Mouse (Mus musculus): ENCODE measurements around the gene Epop. TPM values are rescaled to one million over a fixed set of nuclear protein-coding genes. Genes with fewer than 3 reads are reported as not detected.
"Not testable (repeated sequence)": the region's sequence is repeated elsewhere in the genome, so short reads cannot be mapped to it uniquely, and the experiment has no call there.

Gene Epop
- total RNA-seq, 2 experiments from 2014 or later = 77.4 to 92.2 TPM

DNA sequence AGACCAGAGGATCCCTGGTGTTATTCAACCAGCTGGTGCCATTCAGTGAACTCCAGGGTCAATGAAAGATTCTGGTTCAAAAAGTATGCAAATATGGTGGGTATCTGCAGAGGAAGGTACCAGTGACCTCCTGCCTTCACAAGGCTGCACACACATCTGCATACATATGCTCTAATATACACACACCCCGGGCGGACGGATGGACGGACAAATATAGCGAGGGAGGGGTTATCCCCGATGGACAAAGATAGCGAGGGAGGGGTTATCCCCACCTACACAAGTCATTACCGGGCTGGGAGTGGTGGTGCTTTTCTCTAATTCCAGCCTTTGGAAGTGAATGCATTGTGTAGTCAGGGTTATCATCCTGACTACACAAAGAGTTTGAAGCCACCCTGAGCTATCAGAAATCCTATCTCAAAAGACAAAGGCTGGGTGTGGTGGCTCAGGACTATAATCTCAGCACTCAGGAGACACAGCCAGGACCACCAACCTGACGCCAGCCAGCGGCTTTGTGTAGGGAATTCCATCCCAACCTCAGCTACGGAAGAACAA is 6.0 kb upstream of the Epop start:
- intact Hi-C loops (cut with DNase I) = no loop called here
- no peak for DNase-seq (ENCODE audit: low spot score in 2 of 2)

DNA sequence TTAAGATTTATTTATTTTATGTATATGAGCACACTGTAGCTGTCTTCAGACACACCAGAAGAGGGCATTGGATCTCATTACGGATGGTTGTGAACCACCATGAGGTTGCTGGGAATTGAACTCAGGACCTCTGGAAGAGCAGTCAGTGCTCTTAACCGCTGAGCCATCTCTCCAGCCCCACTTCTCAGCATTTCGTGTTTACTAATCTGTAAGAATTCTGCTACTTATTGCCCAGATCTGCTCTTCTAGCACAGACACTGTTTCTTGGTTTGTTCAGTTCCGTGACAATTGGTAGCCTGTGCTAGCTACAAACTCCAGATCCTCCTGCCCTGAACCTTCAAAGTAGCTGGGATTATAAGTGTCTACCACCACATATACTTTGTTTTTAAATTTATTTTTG is 2.9 kb upstream of the Epop start:
- not testable (repeated sequence) for DNase-seq (ENCODE audit: low spot score in 2 of 2)
- intact Hi-C loops (cut with DNase I) = loop anchor here (1.0 kb wide), 1 partner anchor 9 kb away; no protein-coding TSS in a partner anchor

DNA sequence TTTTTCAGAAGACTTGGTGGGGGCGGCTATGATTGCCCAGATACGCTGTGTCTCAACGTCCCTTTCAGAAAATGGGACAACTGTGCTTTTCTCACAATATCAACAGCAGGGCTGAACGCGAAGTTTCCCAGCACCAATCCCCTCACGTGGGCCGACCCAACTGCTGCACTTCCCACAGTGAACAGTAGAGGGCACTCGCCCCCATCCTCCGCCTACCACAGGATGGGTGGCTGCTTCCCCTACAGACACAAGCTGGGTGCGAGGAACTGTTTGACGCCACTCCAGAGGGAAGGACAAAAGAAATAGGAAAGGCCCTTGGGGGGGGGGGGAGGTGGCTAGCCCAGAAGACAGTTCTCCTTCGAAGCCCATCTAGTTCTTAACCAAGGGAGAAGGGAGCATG is 2.4 kb upstream of the Epop start:
- intact Hi-C loops (cut with DNase I) = loop anchor here (1.0 kb wide), 1 partner anchor 9 kb away; no protein-coding TSS in a partner anchor
- peak; percentile 74 to 90 for DNase-seq (ENCODE audit: low spot score in 2 of 2)

DNA sequence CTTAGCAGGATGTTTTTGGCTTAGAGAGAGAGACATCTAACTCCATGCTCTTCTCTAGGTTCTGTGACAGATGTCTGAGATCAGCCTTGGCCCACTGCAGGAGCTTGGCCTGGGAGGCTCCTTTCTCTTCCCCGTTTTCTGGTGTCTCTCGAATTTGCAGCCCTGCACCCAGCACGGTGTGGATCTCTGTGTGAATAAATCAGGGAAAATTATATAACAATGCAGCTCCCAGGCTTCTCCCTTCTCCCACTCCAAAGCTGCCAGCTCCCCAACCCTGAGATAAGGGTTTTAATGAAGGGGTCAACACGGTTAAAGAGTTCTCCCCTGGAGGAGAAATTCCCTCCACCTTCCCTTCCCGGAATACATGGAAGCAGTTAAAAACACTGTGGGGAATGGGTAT is 2.0 kb upstream of the Epop start:
- intact Hi-C loops (cut with DNase I) = no loop called here
- DNase-seq (ENCODE audit: low spot score in 2 of 2) = peak in 1 of 2 experiments; percentile 80

DNA sequence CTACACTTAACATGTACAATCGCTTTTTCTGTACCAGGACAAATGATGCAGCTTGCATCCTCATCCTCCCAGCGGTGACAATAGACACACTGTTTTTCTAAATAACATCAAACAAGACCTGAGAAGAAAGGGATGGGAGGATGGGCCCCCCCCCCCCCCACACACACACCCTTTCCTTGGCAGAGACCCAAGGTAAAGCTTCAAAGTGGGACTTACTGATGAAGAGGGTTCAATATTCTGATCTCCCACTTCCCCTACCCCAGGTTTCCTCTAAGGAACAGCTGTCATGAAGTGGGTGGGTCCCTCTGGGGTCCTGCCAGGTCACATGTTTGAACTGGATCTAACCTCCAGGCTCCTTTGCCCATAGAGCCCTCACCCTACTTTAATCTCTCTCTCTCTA is 1.5 kb upstream of the Epop start:
- intact Hi-C loops (cut with DNase I) = no loop called here
- no peak for DNase-seq (ENCODE audit: low spot score in 2 of 2)

DNA sequence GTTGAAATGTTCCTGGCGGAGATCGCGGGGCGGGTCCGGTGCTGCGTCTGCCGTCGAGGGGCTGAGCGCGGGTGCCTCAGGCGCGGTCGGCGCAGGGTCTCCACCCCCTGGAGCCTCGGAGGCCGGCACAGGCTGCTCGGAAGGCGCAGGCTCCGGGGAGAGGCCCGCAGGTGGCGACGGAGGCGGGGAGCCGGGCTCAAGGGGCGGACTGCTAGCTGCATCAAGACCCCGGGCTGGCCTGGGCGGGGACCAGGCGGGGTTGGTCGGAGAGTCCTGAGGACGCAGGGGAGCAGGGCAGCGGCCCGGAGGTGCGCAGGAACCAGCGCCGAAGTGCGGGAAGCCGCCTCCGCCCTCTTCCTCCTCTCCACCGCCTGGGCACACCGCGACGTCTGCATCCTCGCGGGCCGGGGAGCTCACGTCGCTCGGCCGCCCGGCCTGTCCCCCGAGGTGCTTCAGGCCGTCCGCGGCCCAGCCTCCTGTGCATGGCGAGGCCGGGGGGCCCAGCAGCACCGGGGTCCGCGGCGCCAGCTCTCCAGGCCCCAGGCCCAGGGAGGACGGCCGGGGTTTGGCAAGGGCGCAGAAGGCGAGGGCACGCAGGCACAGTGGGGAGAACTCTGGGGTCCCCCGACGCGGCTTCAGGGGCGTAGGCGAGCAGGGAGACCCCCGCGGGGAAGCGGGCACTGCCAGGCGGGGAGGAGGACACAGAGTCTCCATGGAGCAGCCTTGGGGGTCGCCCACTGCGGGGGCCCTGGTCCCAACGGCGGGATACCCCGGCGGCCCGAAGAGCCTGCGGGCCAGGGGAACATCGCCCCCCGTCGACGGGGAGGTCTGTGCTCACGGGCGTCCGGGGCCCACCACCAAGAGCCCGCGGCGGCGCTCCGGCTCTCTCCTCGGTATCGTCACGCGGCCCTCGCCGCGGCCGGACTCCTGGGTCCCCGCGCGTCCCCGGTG is 659 bp downstream of the Epop start:
- no peak for DNase-seq (ENCODE audit: low spot score in 2 of 2)
- intact Hi-C loops (cut with DNase I) = loop anchor here (5.0 kb wide), 1 partner anchor 222 kb away; no protein-coding TSS in a partner anchor

DNA sequence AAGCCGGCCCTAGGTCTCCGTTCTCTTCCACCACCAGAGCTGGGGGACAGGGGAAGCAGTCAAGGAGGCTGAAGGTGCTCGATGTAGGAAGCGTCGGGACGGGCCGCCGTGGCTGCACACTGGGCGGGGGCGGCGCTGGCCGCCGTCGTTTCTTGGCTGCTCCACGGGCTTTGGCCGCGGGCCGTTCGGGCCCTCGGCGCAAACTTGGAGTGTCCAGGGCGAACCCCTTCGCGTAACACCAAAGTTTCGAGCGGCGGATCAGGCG is 1.3 kb downstream of the Epop start:
- intact Hi-C loops (cut with DNase I) = loop anchor here (5.0 kb wide), 1 partner anchor 221 kb away; no protein-coding TSS in a partner anchor
- DNase-seq (ENCODE audit: low spot score in 2 of 2) = no peak

DNA sequence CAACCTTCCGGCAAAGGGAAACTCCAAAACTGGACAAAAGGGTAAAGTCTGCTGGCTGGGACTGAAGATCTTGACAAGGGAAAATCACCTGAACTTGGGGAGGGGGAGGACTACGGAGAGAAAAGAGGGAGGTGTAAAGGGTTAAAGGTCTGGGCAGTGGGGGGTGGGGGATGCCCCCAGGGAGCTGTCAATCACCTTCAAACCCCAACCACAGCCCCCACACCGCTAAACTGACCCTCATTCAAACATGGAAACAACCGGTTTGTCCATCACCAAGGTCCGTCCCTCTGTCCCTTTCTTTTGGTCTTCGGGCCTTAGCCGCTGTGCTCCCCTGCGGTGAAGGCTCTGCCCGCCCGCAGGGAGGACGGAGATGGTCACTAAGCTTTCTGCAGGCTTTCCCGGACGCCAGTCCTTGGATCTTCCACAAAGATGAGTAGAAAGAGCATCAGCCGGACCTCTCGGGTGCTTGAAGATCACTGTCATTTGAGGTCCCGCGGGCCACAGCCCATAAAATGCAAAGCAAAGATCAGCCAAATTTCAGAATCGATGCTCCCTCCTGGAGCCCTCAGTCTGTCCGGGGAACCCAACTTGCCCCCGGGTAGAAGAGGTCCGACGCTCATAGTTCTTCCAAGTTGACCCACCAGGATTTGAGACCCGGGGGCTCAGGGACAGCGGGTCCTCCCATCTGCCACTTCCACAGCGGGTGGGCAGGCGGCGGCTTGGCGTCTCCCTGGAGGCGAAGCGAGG is 1.8 kb downstream of the Epop start:
- intact Hi-C loops (cut with DNase I) = loop anchor here (5.0 kb wide), 1 partner anchor 220 kb away; no protein-coding TSS in a partner anchor
- no peak for DNase-seq (ENCODE audit: low spot score in 2 of 2)

DNA sequence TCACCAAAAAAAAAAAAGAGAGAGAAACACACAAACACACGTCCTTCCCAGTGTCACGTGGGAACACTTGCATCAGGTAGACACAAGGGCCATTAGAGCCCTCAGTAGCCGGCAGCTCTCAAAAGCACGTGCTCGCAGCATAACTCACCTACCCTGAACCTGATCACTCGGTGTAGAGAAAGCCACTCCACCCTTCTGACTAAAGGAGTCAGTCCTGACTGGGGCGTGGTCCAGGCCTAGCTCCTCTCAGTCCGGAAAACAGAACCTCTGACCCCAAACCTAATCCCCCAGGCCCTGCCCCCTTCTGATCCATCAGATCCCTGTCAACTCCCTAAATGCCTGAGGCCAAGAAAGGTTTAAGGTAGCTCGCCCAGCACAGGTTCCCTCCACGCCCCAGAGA is 2.7 kb downstream of the Epop start:
- intact Hi-C loops (cut with DNase I) = loop anchor here (5.0 kb wide), 1 partner anchor 220 kb away; no protein-coding TSS in a partner anchor
- no peak for DNase-seq (ENCODE audit: low spot score in 2 of 2)

DNA sequence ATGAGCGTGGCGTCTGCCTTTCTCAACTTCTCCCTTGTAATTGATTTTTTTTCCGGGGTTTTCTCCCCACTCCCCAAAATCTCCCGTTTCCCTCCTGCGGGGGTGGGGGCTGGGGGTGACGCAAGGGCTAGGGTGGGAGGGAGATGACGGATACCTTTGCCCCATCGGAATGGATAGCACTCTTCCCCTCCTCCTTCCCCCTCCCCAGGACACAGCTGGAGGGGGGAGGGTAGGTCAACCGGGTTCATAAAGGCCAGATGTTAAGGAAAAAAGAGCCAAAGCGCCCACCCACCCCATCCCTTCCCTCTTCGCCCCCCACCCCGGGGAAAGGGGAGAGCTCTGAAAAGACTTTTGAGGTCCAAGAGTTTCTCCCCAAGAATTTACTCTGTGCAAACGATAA is 3.1 kb downstream of the Epop start:
- intact Hi-C loops (cut with DNase I) = loop anchor here (5.0 kb wide), 1 partner anchor 219 kb away; no protein-coding TSS in a partner anchor
- DNase-seq (ENCODE audit: low spot score in 2 of 2) = no peak

DNA sequence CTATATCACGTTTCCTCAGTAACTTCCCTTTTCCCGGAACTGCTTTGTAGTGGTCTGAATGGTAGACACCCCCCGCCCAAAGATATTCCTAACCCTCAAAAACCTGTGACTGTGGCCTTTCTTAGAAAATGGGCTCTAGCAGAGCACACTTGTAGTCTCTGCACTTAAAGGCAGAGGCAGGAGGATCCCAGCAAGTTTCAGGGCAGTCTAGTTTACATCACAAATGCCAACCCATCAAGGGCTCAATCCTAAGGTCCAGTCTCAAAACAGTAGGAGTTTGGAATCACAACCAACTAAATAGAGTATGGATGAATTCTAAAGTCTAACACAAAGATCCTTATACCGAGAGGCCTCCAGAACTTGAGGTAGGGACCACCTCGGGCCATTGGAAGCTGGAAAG is 4.0 kb downstream of the Epop start:
- intact Hi-C loops (cut with DNase I) = loop anchor here (5.0 kb wide), 1 partner anchor 218 kb away; no protein-coding TSS in a partner anchor
- no peak for DNase-seq (ENCODE audit: low spot score in 2 of 2)

DNA sequence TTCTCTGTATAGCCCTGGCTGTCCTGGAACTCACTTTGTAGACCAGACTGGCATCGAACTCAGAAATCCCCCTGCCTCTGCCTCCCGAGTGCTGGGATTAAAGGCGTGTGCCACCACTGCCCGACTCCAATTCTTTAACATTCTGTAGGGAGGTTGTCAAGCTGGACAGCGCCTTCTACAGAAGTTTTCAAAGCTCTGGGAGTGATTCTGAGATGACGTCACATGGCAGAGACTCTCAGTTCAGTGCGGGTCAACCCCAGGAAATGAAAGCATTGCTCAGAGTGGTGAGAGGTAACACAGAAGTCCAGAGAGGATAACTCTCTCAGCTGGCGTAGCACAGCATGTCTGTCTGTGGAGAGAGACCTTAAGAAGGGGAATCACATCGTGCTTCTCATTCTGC is 6.3 kb downstream of the Epop start:
- intact Hi-C loops (cut with DNase I) = loop anchor here (2.0 to 5.0 kb wide), 2 partner anchors 121 to 134 kb away; partner anchors contain the start of gene 4933428G20Rik
- no peak for DNase-seq (ENCODE audit: low spot score in 2 of 2)

DNA sequence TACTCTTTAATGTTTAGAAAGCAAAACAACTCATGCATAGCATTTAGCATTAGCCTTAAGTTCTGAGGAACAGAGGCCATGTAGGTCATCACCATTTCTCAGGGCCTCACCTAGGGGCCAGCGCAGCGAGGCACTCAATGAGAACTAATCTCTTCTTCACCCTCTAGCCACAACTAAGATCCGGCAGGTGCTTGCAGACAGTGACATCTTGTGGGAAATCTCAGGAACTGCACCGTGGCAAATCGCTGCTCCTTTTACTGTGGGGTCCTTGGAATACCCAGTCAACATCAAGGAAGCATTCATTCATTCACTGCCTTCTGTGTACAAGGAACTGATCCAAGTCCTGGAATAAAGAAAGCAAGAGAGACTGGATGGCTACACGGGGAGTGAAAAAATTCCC is 7.1 kb downstream of the Epop start:
- DNase-seq (ENCODE audit: low spot score in 2 of 2) = peak; percentile 73 to 80
- intact Hi-C loops (cut with DNase I) = loop anchor here (1.0 to 5.0 kb wide), 4 partner anchors 91 to 146 kb away; partner anchors contain the start of gene 4933428G20Rik

DNA sequence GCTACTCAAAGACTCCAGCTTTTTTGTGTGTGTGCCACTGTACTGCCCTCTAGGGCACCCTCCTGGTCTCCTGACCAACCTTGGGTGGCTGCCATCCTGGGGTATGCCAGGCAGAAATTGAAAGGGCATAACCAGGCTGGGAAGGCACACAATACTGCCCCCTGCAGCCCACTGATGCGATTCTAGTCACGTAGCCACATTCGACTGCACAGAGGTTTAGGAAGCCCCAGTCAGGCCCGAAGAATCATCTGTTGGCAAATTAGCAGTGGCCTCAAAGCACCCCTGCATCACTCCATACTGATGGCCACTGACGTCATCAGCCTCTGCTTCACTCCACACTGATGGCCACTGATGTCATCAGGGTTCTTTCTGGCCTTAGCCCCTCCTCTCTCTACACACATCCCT is 10.1 kb downstream of the Epop start:
- intact Hi-C loops (cut with DNase I) = no loop called here
- peak; percentile 72 to 77 for DNase-seq (ENCODE audit: low spot score in 2 of 2)

DNA sequence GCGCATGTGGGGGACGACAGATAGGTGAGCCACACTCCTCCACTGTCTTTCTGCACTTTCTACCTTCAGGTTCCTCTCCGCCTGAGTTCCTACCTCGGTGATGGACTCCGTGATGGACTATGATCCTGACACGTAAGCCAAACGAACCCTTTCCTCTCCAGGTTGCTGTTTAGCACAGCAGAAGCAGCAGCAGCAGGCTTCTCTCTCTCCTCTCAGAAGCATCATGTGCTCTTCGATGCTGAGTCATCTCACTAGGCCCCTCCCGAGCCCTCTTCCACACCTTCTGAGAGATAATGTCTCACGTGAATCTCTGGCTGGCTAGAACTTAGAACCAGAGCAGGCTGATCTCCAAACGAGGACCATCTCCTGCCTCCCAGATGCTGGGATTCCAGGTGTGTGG is 11.1 kb downstream of the Epop start:
- intact Hi-C loops (cut with DNase I) = no loop called here
- peak; percentile 26 to 56 for DNase-seq (ENCODE audit: low spot score in 2 of 2)

DNA sequence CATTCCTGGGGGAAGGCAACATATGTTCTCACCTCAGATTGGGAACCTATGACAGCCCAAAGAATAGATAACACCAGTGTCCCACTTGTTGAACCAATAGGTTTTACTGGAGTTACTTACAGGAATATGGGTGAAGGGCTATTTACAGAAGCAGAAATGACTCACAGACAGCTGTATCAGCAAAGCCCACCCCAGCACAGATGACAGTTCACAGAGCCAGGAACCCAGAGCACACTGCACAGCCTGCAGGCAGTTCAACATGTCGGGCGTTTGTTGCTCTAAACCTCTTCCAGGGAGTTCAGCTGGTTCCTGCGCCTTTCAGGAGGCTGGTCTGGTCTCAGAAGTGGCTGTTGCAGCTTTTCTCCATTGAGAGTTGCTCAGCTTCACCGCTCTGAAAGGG is 14.2 kb downstream of the Epop start:
- DNase-seq (ENCODE audit: low spot score in 2 of 2) = no peak
- intact Hi-C loops (cut with DNase I) = no loop called here

DNA sequence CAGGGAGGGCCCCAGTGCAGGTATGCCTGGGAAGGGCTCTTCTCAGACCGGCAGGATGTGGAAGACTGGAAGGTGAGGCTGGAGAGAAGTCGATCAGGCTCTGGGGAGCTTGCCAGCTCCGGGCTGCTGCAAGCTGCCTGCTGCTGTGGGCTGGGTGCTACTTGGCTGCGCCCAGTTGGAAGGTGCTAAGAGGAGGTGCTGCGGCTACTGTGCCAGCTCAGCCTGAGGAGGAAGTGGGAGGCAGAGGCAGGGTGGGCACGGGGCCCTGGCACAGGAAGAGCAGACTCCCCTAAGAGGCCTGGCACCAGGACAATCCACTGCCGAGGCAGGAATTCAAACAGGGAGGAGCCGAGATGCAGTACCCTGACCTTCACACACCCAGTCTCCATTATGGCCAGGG is 18.4 kb downstream of the Epop start:
- peak; percentile 76 to 97 for DNase-seq (ENCODE audit: low spot score in 2 of 2)

DNA sequence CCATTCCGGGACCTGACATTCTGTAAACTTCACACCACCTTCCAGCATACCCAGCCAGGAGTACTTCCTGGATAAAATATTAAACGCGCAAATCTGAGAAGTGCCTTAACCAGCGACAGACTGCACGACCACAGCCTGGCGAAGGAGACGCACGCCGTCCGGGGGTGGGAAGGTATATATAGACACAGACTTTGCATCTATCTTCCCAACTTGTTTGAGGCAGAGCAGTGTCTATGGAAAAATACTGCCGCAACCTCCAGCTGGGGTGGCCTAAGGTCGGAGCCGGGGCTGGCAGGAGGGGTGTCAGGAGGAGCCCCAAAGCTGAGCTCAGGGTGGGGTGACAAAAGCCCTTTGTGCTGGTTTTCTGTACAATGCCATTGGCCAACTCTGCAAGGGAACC is 19.8 kb downstream of the Epop start:
- DNase-seq (ENCODE audit: low spot score in 2 of 2) = peak; percentile 71 to 97
- intact Hi-C loops (cut with DNase I) = loop anchor here (1.0 kb wide), 1 partner anchor 19 kb away; no protein-coding TSS in a partner anchor

More for the DNA sequence above, 18.4 kb downstream of the Epop start:
- intact Hi-C loops (cut with DNase I) = loop anchor here (1.0 kb wide), 1 partner anchor 37 kb away; no protein-coding TSS in a partner anchor

DNA sequence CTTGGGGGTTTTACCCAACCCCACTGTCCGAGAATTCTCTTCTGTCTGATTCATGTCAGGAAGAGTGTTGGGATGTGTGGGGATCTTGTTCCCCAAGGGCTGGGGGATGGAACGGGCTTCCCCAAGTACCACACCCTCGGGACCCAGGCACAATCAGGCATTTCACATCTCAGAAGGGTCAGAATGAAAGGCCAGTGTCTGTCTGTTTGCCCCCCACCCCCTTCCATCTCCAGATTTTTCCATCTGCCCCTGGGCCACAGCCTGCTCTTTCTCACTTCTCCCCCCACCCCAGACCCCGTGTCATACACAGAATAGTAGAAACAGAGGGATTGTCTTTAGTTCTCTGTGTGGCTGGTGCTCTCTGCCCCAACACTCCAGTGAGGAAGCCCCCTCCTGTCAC is 20.6 kb downstream of the Epop start:
- intact Hi-C loops (cut with DNase I) = loop anchor here (1.0 kb wide), 1 partner anchor 19 kb away; no protein-coding TSS in a partner anchor
- no peak for DNase-seq (ENCODE audit: low spot score in 2 of 2)

Data from left cerebral cortex, postnatal 25 days (tissue).